Mouse (Mus musculus): ENCODE measurements around the gene Uba5. TPM values are rescaled to one million over a fixed set of nuclear protein-coding genes. Genes with fewer than 3 reads are reported as not detected.

Gene Uba5
- polyA plus RNA-seq, 1 experiment from 2014 or later: 38.7 TPM

DNA sequence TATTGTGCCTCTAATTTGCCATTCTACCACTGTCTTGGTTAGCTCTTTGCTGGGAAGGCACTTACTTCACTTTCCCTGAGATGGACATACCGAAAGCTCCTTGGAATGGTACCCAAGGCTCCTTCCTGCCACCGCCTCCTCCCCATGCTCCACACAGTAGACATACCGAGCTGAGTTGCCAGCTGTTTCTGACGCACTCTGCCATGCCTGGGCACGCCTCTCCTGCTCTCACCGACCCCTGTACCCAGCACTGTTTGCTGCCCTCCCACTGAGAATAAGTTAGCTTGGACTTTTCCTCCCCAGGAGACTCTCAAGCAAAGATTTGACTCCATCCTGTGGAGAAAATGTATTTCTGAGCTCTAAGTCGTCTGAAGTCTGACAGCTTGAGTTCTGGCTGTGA, 37.9 kb upstream of the Uba5 start:
- Histone ChIP-seq H3K9me3 (replicated peaks; ENCODE audit: control insufficient read depth, low read length) (no peaks in the 10 kb centered on the region), H3K4me3 (ENCODE audit: low read length) (no peak overlapping the region), H3K4me2 (ENCODE audit: low read depth, low read length) (0 out of 2 replicates have a peak overlapping the region, but pooled peaks have one; percentile 19), H3K27ac (ENCODE audit: low read length) (no peak overlapping the region), H3K27me3 (ENCODE audit: control insufficient read depth, insufficient read depth, low read length) (no peaks in the 10 kb centered on the region), H3K9ac (ENCODE audit: low read length) (no peak overlapping the region), H3K4me1 (ENCODE audit: control insufficient read depth, insufficient read depth, low read length) (peaks cover 4% of the 10 kb centered on the region), H3K36me3 (ENCODE audit: control insufficient read depth, insufficient read depth) (no peaks in the 10 kb centered on the region)
- ATAC-seq (replicated peaks; ENCODE audit: extremely low read depth, insufficient read depth, low FRiP score): no peak; the same call in 1 of the 2 replicates
- 56% methylated on average over 7 of the region's 7 CpGs for WGBS

GRCm38 (mm10) chr9:104099060-104099459, 36.1 kb upstream of the Uba5 start:
- no peak overlapping the region for H3K27ac ChIP-seq (ENCODE audit: low read length)
- H3K4me2 ChIP-seq (ENCODE audit: low read depth, low read length): no peak overlapping the region
- no peak overlapping the region for H3K4me3 ChIP-seq (ENCODE audit: low read length)
- 86% methylated on average over 11 of the region's 11 CpGs for WGBS
- peaks cover 4% of the 10 kb centered on the region for H3K4me1 ChIP-seq (ENCODE audit: control insufficient read depth, insufficient read depth, low read length)
- H3K27me3 ChIP-seq (ENCODE audit: control insufficient read depth, insufficient read depth, low read length): no peaks in the 10 kb centered on the region
- no peaks in the 10 kb centered on the region for H3K36me3 ChIP-seq (ENCODE audit: control insufficient read depth, insufficient read depth)
- H3K9me3 ChIP-seq (replicated peaks; ENCODE audit: control insufficient read depth, low read length): no peaks in the 10 kb centered on the region
- ATAC-seq (replicated peaks; ENCODE audit: extremely low read depth, insufficient read depth, low FRiP score): no peak
- no peak overlapping the region for H3K9ac ChIP-seq (ENCODE audit: low read length)

- Histone ChIP-seq H3K4me3 (ENCODE audit: low read length) (no peak overlapping the region), H3K9ac (ENCODE audit: low read length) (no peak overlapping the region), H3K27me3 (ENCODE audit: control insufficient read depth, insufficient read depth, low read length) (no peaks in the 10 kb centered on the region), H3K27ac (ENCODE audit: low read length) (no peak overlapping the region), H3K4me2 (ENCODE audit: low read depth, low read length) (no peak overlapping the region), H3K36me3 (ENCODE audit: control insufficient read depth, insufficient read depth) (no peaks in the 10 kb centered on the region), H3K4me1 (ENCODE audit: control insufficient read depth, insufficient read depth, low read length) (peaks cover 4% of the 10 kb centered on the region), H3K9me3 (replicated peaks; ENCODE audit: control insufficient read depth, low read length) (no peaks in the 10 kb centered on the region)
- WGBS: 60% methylated on average over 5 of the region's 5 CpGs
- no peak for ATAC-seq (replicated peaks; ENCODE audit: extremely low read depth, insufficient read depth, low FRiP score)
These were observed 35.3 kb upstream of the Uba5 start for GRCm38 (mm10) chr9:104098256-104098655.

GRCm38 (mm10) chr9:104092945-104093344, 30.0 kb upstream of the Uba5 start:
- 81% methylated on average over 5 of the region's 5 CpGs for WGBS
- Histone ChIP-seq H3K36me3 (ENCODE audit: control insufficient read depth, insufficient read depth) (0 out of 2 replicates have a peak, but pooled peaks cover 2% of the 10 kb centered on the region), H3K9me3 (replicated peaks; ENCODE audit: control insufficient read depth, low read length) (no peaks in the 10 kb centered on the region)

GRCm38 (mm10) chr9:104088555-104088954, 25.6 kb upstream of the Uba5 start:
- no peaks in the 10 kb centered on the region for H3K4me1 ChIP-seq (ENCODE audit: control insufficient read depth, insufficient read depth, low read length)
- H3K4me3 ChIP-seq (ENCODE audit: low read length): no peak overlapping the region
- H3K9me3 ChIP-seq (replicated peaks; ENCODE audit: control insufficient read depth, low read length): no peaks in the 10 kb centered on the region
- 57% methylated on average over 8 of the region's 8 CpGs for WGBS
- peaks cover 5% of the 10 kb centered on the region; the same call in 1 of the 2 replicates for H3K36me3 ChIP-seq (ENCODE audit: control insufficient read depth, insufficient read depth)
- peak overlapping the region; percentile 83 for H3K27ac ChIP-seq (ENCODE audit: low read length)
- ATAC-seq (replicated peaks; ENCODE audit: extremely low read depth, insufficient read depth, low FRiP score): no peak; the same call in 1 of the 2 replicates
- no peaks in the 10 kb centered on the region for H3K27me3 ChIP-seq (ENCODE audit: control insufficient read depth, insufficient read depth, low read length)
- no peak overlapping the region; the same call in 1 of the 2 replicates for H3K9ac ChIP-seq (ENCODE audit: low read length)
- H3K4me2 ChIP-seq (ENCODE audit: low read depth, low read length): no peak overlapping the region

More at GRCm38 (mm10) chr9:104092945-104093344, 30.0 kb upstream of the Uba5 start:
- no peaks in the 10 kb centered on the region for H3K4me1 ChIP-seq (ENCODE audit: control insufficient read depth, insufficient read depth, low read length)
- no peak overlapping the region for H3K4me2 ChIP-seq (ENCODE audit: low read depth, low read length)
- no peak overlapping the region for H3K27ac ChIP-seq (ENCODE audit: low read length)
- ATAC-seq (replicated peaks; ENCODE audit: extremely low read depth, insufficient read depth, low FRiP score): no peak
- H3K9ac ChIP-seq (ENCODE audit: low read length): no peak overlapping the region
- H3K4me3 ChIP-seq (ENCODE audit: low read length): no peak overlapping the region
- H3K27me3 ChIP-seq (ENCODE audit: control insufficient read depth, insufficient read depth, low read length): no peaks in the 10 kb centered on the region

GRCm38 (mm10) chr9:104085730-104086429, 22.9 kb upstream of the Uba5 start:
- Histone ChIP-seq H3K27me3 (ENCODE audit: control insufficient read depth, insufficient read depth, low read length) (no peaks in the 10 kb centered on the region), H3K4me3 (ENCODE audit: low read length) (no peak overlapping the region), H3K4me2 (ENCODE audit: low read depth, low read length) (no peak overlapping the region), H3K9me3 (replicated peaks; ENCODE audit: control insufficient read depth, low read length) (no peaks in the 10 kb centered on the region), H3K27ac (ENCODE audit: low read length) (no peak overlapping the region), H3K4me1 (ENCODE audit: control insufficient read depth, insufficient read depth, low read length) (no peaks in the 10 kb centered on the region), H3K36me3 (ENCODE audit: control insufficient read depth, insufficient read depth) (peaks cover 8% of the 10 kb centered on the region; the same call in 1 of the 2 replicates), H3K9ac (ENCODE audit: low read length) (no peak overlapping the region)
- WGBS: 63% methylated on average over 4 of the region's 4 CpGs
- ATAC-seq (replicated peaks; ENCODE audit: extremely low read depth, insufficient read depth, low FRiP score): no peak

DNA sequence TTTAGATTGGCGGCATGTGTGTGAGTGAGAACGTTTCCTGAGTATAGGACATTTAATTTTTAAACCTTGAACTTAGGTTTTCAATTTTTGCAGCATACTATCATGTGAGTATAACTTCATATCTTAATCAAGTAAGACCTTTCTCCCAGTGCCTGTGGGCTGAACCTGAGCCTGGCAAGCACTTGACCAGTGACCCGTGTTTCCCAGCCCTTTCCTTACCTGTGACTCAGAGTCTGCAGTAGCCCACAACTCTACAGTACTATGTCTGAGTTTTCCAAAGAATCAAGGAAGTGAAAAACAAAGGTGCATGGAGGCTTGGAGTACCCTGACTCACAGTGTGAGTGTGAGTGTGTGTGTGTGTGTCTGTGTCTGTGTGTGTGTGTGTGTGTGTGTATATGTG, 17.1 kb upstream of the Uba5 start:
- H3K4me2 ChIP-seq (ENCODE audit: low read depth, low read length): no peak overlapping the region
- no peaks in the 10 kb centered on the region for H3K4me1 ChIP-seq (ENCODE audit: control insufficient read depth, insufficient read depth, low read length)
- H3K4me3 ChIP-seq (ENCODE audit: low read length): no peak overlapping the region
- H3K36me3 ChIP-seq (ENCODE audit: control insufficient read depth, insufficient read depth): peaks cover 6% of the 10 kb centered on the region; the same call in 1 of the 2 replicates
- H3K9ac ChIP-seq (ENCODE audit: low read length): no peak overlapping the region
- no peaks in the 10 kb centered on the region for H3K9me3 ChIP-seq (replicated peaks; ENCODE audit: control insufficient read depth, low read length)
- no peak overlapping the region for H3K27ac ChIP-seq (ENCODE audit: low read length)
- H3K27me3 ChIP-seq (ENCODE audit: control insufficient read depth, insufficient read depth, low read length): no peaks in the 10 kb centered on the region
- ATAC-seq (replicated peaks; ENCODE audit: extremely low read depth, insufficient read depth, low FRiP score): no peak
- 78% methylated on average over 3 of the region's 3 CpGs for WGBS

DNA sequence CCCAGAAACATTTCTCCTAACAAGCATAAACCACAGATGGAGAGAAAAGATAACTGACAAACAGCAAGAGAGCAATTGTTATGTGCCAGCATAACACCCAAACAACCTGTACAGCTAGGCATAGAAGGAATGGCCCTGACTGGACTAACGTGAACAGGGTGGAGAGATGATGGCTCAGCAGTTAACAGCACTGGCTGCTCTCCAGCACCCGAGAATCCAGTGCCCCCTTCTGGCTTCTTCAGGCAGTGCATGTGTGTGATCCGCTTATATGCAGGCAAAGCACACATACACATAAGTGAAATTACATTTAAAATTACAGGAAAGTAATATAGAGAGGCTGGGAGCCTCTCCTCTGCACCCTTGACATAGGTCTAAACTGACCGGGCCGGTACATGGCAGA, 16.4 kb upstream of the Uba5 start:
- Histone ChIP-seq H3K4me2 (ENCODE audit: low read depth, low read length) (no peak overlapping the region), H3K36me3 (ENCODE audit: control insufficient read depth, insufficient read depth) (peaks cover 3% of the 10 kb centered on the region; the same call in 1 of the 2 replicates), H3K27ac (ENCODE audit: low read length) (no peak overlapping the region), H3K9ac (ENCODE audit: low read length) (no peak overlapping the region), H3K9me3 (replicated peaks; ENCODE audit: control insufficient read depth, low read length) (no peaks in the 10 kb centered on the region), H3K4me1 (ENCODE audit: control insufficient read depth, insufficient read depth, low read length) (no peaks in the 10 kb centered on the region), H3K27me3 (ENCODE audit: control insufficient read depth, insufficient read depth, low read length) (no peaks in the 10 kb centered on the region), H3K4me3 (ENCODE audit: low read length) (no peak overlapping the region)
- no peak for ATAC-seq (replicated peaks; ENCODE audit: extremely low read depth, insufficient read depth, low FRiP score)
- 50% methylated on average over 5 of the region's 5 CpGs for WGBS

- H3K27ac ChIP-seq (ENCODE audit: low read length): no peak overlapping the region
- H3K4me2 ChIP-seq (ENCODE audit: low read depth, low read length): no peak overlapping the region
- peaks cover 3% of the 10 kb centered on the region; the same call in 1 of the 2 replicates for H3K36me3 ChIP-seq (ENCODE audit: control insufficient read depth, insufficient read depth)
- H3K4me1 ChIP-seq (ENCODE audit: control insufficient read depth, insufficient read depth, low read length): no peaks in the 10 kb centered on the region
- no peaks in the 10 kb centered on the region for H3K27me3 ChIP-seq (ENCODE audit: control insufficient read depth, insufficient read depth, low read length)
- no peak for ATAC-seq (replicated peaks; ENCODE audit: extremely low read depth, insufficient read depth, low FRiP score)
- H3K9me3 ChIP-seq (replicated peaks; ENCODE audit: control insufficient read depth, low read length): no peaks in the 10 kb centered on the region
- H3K4me3 ChIP-seq (ENCODE audit: low read length): no peak overlapping the region
- no peak overlapping the region for H3K9ac ChIP-seq (ENCODE audit: low read length)
- 76% methylated on average over 1 of the region's 1 CpGs for WGBS
These were observed 15.8 kb upstream of the Uba5 start for GRCm38 (mm10) chr9:104078780-104079179.

Measured in heart, embryonic 16.5 days (tissue).